Mouse (Mus musculus) urinary bladder, postnatal 14 days (tissue): Measurements from ENCODE around the gene Capn15.

Experiments
- DNase-seq: peaks from one replicate; pipeline ENCODE4 v3.0.0; 2021; ENCODE audit warnings: low spot score

Capn15 gene

DNA sequence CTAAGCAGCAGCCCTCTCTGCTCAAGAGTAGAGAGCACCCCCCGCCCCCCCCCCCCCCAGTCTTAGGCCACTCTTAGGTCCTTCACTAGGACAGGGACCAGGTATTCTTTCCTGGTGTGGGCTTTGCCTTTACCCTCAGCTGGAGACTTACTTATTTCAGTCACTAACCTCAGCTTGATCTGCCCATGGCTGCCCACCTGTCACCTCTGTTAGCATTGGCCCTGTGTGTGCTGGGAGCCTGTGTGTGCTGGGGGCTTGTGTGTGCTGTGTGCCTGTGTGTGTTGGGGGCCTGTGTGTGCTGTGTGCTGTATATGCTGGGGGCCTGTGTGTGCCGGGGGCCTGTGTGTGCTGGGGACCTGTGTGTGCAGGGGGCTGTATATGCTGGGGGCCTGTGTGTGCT is 30.9 kb downstream of the Capn15 start:
- DNase-seq: no peak

DNA sequence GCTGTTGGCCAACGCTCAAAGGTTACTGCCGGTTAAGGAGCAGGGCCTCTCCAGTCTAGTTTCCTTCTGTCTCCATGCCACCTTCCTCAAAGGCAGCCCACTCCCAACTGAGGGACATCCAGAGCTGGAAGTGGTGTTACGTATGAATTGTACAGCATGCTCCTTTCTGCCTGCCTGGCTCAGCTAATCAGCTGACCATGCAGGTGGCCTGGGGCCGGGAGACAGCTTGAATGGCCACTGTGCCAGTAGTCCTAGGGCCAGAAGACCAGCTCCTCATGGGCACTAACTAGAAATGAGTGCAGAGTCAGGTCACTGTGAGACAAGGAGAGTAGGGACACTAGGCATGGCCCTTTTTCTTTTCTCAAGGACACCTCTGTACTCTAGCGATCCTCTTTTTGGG is 32.4 kb downstream of the Capn15 start:
- no peak for DNase-seq

DNA sequence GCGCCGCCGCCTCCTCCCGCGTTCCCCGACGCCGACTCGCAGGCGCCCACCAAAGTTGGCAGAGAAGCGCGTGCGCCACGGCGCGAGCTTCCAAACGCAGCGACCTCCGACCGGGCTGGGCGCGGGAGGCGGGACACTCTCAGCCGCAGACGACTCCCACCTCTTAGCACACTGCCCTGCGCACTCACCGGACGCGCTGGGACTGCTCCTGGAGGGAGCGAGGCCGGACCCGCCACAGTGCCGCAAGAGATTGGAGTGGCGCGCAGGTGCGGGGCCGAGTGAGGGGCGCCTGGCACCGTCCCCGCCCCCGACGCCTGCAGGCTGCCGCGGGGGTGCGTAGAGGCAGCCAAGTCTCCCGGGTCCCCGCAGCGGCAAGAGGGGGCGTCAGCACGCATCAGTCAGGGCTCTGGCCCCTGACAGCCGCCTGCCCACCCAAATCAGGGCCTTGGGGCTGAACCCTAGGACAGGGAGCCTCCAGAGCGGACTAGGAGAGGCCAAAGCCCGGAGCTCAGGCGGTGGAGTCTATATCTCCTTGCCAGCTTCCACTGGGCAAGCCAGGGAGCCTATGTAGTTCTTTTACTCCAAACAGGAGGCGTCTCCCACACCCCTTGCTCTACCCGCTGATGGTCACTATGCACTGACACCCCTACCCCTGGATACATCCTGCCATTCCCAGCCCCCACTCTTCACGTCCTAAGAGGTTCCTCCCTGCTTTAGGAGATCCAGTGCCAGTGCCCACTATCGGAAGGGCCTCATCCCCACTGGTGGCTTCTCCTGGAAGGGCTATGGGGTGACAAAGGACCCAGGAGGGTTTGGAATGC is 33.6 kb downstream of the Capn15 start, which contains the start of gene A930017K11Rik:
TSS of gene A930017K11Rik (minus strand) at position 763 of the 821 bp plus-strand sequence.
- DNase-seq: no peak

DNA sequence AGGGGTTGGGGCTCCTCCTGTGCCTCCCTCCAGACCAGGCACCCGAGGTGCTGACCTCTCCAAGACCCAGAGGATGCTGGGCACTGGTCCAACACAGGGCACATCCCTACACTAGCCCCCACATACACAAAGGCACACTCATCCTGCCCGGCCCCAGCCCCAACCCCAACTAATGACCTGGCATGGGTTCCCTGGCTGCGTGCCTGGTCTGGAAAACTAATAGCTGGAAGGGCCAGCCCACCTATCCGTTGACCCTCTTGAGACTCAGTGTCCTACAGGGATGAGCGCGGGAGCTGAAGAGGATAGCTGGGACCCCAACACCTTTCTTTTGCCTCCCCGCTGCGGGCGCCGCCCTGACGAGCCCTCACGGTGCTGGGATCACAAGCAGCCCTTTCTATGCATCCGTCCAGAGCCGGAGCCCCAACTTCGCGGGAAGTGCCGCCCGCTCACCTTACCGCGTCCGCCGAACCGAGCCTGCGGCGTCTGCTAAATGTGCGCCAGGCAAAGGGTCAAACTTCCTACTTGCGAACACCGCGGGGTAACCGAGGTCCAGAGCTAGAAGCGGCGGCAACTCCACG is 34.3 kb downstream of the Capn15 start:
- DNase-seq: no peak

DNA sequence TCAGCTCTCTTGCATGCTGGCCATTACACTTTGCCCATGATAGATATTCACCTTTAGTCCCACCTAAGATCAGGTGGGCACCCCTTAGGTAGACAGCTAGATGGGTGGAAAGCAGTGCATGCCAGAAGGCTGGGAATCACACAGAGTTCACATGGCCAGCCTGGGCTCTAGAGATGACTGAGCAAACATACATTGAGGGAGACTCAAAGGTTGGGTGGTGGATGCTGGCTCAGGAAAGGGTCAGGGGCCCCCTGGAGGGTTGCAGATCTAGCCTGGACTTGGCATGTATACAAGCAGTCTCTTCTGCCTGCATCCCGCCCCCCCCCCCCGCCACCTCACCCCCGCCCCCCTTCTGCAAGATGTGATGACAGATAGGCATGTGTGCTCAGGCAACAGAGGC is 34.9 kb downstream of the Capn15 start:
- DNase-seq: no peak

DNA sequence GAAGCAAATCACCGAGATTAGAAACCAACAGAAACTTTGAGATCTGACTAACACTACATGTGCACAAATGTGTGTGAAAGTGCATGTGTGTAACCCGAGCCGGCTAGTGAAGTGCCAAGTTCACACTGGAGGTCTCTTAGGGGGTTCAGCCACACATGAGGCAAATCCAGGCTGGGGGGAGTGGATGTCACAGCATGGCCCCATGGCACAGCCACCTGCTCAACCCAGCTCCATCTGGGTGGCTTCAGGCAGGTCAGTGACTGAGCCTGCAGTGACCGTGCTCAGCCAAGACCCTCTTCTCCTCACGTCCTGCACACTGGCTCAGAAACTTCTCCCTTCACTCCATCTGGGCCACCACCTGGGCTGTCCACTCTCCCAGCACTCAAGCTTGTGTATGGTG is 35.6 kb downstream of the Capn15 start:
- no peak for DNase-seq

DNA sequence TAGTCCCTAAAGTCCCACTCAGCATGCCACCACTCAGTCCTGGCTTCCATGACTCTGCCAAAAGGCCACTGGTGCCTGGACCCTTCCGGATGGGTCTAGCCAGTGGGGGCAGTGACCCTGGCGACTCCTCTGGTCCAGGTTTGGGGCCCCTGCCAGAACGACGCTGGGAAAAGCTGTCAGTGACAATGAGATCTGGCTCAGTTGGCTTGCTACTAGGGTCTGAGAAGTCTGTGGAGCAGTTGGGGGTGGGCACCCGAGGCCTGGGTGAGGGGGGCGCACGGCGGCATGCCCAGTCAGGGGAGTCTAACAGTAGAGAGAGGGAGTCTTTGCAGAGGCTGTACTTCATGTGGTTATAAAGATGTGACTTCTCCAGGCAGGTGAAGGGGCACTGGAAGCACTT is 37.5 kb downstream of the Capn15 start:
- DNase-seq: no peak

DNA sequence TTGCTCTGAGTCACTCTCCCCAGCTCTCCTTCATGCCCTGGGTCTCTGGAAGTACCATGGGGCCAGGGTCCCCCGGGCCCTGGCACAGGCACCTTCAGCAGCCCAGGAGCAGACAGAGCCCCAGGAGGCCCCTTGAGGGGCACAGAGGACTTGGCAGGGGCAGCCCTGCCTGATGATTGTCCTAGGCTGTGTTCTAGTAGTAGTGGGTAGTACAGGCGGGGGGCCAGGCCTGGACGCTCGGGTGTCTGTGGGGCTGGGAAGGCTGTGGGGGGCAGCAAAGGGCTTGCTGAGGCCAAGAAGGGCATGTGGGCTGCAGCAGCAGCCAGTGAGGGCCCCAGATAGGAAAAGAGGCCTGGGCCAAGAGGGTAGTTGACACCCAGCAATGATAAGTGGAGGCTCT is 38.0 kb downstream of the Capn15 start:
- no peak for DNase-seq

DNA sequence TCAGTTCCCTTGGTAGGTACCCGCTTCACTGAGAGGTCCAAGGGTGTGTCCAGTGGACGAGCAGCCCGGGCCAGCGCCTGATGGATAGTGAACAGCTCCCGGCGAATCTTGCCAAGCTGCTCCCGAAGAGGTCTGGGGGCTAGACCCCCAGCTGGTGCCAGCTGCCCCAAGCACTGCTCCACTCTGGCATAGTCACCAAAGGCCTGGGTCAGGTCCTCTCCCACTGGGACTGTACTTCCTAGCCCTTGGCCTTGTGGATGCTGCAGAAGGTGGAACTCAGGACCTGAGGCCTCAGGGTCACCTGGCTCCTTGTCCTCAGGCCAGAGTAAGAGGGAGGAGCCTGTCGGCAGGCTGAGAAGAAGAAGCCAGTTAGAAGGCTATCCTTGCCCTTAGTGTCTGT is 38.7 kb downstream of the Capn15 start:
- DNase-seq: no peak

DNA sequence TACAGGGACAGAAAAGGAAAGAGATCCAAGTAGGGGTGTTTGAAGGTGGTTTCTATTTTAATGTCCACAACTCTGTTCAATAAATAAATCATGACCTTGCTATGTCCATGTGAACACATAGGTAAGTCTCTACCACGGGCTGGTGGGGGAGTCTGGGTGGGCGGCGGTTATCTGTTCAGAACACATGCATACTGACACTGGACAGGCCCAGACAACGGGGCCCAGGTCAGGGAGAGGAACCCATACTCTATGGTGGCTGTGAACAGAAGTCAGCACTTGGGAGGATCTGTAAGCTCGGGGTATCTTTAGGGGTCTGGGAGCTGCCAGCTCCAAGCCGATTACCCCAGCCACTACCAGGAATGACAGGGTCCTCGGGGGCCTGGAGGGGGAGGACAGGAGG is 39.2 kb downstream of the Capn15 start:
- no peak for DNase-seq

DNA sequence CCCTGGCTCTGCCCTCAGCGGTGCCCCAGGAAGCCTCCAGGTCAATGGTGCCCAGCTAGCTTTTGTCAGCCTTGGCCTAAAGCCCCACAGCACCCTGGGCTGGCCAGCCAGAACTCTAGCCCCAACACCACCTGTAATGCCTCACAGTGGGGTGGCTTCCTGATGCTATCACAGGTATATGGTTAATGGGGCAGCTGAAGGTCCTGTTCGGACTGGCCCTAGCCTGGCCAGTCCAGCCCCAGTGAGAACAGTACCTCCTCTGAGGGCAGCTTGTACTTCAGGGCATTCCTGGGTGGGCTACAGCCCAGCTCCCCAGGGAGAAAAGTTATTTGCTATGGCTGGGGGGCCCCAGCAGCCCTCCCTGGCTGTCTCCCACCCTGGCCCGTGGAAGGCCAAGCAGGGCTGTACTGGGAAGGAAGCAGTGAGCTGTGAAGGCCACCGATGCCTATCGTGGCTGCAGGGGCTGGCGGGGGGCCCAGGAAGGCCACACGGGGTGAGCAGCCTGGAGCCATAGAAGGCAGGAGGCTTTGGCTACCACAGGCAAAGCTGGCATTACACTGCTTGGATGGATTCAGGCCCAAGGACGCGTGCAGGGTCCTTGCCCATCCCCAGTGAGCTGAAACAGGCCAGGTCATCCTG is 40.0 kb downstream of the Capn15 start:
- DNase-seq: peak; percentile 32

DNA sequence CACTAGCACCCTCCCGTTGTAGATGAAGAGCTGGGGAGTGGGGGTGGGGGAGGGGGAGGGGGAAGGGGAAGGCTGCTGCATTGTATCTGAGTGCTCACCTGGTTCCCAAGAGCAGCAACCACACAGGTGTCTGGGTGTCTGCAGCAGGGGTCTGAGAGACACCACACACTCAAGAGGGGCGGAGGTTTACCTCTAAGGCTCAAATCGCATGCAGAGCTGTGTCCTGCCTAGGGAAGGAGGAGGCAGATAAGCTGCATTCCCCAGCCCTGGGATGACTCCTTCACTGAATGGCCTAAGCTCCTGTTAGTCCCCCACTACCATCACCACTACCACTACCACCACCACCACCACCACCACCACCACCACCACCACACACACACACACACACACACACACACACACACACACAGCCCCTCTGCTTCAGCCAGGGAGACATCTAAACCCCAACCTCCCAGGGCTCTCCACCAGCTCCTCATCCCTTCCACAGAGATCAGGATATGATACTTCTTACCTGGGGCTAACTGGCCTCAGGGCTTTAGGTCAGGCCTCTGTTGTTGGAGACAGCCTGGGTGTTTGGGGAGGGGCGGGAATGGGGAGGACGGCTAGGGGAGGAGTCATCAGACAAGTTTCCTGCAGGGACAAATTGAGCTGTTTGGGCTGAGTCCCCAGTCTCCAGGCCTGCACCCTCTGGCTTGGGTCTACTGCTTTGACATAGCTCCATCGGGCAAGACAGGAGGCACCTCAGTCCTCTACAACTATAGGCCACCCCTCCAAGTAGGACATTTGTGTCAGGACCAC is 41.0 kb downstream of the Capn15 start, which contains the start of the genes Pigq and Nhlrc4:
TSS of gene Pigq (minus strand) at position 571 of the 798 bp plus-strand sequence.
TSS of gene Nhlrc4 (minus strand) at position 596 of the 798 bp plus-strand sequence.
- no peak for DNase-seq

DNA sequence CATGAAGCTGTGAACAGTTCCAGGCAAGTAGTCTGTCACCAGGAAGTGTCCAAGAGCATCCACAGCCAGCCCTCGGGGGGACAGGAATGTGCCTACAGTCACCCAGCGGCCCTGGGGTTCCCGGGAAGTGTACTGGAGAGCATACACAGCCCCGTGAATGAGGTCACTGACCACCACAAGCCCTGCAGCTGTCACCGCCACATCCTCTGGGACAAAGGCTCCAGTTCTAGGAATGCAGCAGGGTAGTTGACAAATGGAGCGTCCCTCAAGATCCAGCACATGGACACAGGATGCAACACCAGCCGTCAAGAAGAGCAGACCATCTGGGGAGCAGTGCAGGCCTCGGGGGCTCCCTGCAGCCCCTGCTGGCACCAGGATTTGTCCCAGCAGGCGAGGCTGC is 41.8 kb downstream of the Capn15 start:
- DNase-seq: no peak

DNA sequence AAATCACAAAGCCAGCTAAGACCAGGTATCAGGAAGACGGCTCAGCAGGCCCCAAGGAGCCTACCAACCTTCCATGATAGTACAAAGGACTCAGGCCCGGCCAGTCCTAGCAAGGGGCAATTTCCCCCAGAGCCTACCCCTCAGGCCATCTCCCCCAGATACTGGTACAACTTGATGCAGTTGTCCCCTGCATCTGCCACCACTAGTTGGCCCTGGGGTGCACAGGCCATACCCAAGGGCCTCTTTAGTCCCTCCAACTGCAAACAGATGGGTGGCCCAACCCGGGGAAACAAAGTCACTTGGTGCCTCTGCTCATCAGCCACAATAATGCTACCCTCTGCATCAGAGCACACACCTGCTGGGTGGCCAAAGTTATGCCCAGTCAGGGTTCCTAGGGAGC is 42.4 kb downstream of the Capn15 start:
- no peak for DNase-seq

DNA sequence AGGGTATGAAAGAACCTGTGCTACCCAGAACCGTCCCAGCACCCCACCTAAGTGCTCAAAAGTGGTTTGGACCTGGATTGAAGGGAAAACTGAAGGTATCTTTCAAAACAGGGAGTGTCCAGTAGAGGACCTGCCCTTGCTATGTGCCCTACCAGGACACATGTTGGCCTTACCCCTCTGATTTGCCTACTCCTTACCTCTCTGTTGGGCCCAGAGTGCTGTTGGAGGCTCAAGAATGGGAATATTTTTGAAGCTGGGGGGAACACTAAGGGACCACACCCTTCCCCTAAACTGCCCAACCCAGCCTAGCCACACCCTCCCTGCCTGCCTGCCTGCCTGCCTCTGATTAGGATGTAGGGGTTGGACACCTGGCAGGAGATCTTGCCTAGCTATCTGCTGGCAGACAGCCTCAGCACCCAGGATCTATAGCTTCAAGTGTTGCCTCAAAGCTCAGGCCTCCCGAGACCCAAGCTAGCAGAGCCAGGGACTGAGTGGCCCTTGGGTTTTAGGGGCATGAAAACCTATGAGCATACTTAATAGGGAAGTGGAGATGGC is 42.9 kb downstream of the Capn15 start:
- DNase-seq: no peak

DNA sequence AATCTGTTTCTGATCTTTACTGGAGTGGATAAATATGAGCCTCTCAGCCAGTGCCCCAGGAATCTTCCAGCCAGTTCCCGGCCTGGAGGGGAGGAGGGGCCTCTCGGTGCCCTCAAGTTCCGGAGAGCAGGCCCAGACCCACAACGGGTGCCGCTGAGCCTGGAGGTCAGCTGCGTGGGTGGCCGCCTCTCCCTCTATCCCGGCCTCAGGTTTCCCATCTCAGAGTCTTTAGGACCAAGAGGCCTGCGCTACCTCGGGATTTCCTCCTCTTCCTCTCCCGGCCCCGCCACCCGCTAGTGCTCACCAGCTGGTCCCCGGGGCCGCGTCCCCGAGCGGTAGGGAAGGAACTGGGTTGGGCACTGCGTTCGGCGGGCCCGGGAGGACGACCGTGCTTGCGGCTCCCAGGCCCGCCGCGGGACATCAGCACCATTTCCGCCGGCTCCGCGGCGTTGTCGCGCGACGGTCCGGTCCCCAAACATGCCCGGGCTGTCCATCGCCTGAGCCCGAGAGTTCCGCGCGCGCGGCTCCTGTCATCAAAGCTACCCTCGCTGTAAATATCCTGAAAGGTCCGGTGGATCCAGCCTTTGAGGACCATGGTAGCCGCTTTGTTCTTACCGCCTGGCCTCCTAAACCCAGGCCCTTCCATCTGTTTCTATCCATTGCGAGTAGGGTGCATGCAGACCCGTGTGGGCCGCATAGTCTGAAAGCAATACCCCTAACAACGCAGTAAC is 43.9 kb downstream of the Capn15 start:
- peak; percentile 77 for DNase-seq

DNA sequence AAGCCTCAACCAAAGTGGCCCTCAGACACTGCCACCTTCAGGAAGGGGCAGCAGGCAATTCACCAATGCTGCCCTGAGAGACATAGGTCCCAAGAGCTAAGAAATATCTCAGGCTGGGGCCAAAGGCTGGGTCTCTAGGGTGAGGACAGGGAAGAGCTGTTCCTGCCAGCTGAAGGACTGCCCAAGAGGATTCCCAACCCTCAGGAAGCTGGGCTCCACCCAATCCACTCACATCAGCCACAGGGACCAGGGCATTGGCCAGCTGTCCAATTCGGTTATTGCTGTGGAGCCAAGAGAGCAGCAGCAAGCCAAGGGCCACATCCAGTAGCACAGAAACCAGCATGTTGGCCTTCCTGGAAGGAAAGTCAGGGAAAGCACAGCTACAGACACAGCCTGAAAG is 51.1 kb downstream of the Capn15 start:
- DNase-seq: no peak

DNA sequence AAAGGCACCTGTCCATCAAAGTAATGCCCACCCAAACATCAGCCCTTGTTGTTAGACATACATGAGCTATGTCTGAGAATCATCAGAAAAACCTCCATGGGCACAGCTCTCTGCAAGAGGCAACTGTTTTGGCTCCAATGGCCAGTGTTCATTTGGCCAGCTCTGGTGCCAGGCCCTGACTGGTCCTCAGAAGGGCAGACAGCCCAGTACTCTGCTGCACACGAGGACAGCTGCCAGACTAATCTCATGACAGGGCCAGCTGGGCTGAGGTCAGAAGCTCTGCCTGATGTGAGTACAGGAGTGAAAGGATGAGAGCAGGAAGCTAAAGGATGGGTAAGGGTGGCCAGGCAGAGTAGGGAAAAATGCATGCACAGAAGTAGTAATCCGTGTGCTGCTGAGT is 60.2 kb downstream of the Capn15 start:
- DNase-seq: no peak

DNA sequence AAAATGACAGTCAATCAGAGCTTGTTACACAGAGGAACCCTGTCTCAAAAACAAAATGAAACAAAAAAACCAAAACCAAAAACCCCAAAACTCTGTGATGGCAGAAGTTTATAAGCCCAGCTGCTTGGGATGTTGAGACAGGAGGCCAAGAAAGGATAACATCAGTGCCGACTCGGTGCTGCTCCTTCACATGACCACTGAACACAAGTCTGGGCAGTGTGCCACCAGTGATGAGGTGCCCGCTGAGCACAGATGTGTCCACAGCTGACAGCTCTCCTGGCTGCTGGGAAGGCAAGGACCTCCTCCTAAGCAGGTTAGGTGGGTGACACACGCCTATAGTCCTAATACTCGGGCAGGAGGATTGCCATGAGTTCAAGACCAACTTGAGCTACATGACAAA is 63.5 kb downstream of the Capn15 start:
- no peak for DNase-seq

DNA sequence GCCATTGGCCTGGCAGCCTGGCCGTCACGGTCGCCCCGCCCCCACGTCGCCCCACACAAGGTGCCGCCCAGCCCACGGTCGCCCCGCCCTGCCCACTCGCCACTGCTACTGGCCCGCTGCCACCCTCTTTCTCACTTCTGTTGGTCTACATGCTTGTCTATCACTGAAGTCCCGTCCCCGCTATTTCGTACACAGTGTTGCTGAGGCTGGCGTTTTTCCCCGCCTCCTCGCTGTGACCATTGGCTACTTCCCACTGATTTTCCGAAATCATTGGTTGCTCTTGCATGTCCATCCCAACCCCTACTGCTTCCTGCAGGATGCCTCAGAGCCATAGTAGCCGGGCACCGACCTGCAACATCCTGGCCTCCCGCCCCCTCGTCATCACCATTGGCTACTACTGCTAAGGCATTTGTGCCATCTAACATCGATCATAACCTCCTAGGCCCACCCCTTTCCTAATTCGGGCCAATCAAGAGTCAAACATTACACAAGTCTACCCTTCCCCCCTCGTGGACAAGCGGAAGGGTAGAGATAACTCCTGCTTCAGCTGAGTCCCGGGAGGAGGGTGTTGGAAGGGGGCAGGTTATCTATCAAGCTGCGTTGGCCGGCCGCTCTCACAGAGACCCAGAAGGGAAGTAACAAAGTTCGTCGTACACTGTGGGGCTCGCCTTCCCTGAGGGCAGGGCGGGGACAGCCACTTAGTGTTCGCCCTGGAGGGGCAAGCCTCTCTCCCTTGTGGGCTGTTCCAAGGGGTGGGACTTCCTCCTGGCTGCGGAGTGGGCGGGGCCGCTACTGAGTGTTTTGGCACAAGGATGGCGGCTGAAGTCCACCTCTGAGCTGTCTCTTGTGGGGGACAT is 65.6 kb downstream of the Capn15 start:
- DNase-seq: peak; percentile 100
